In genomic region chr7:24856460-24857120, GRCm38 (mm10) we compare ENCODE assay signal across 29 mouse cellular contexts. TPM values are rescaled to one million over a fixed set of nuclear protein-coding genes. Genes with fewer than 3 reads are reported as not detected.
DNase-seq lines count a peak whose midpoint lies in the region; ATAC-seq and TF ChIP-seq lines count a peak whose summit lies in the region.
"Had no signal": no experiment of that assay in that cellular context is flagged by ENCODE, and none has a peak within 500 bp of the region (broad histone marks: within the 10 kb centered on the region; RNA-seq: fewer than 3 reads in every experiment).

No protein-coding gene starts in this region.

- no peaks in the 10 kb centered on the region for H3K27me3 ChIP-seq in liver, embryonic 11.5 days (replicated peaks; ENCODE audit: control insufficient read depth, insufficient read depth, low read length)
- no peaks in the 10 kb centered on the region for H3K27me3 ChIP-seq in liver, postnatal 0 days (ENCODE audit: insufficient read depth, low read length)
- H3K27me3 ChIP-seq in MEL (ENCODE audit: control insufficient read depth in 1 of 2, insufficient read depth in 2 of 2, low read length in 2 of 2) = peaks cover 0 to 4% of the 10 kb centered on the region in 2 experiments; a peak in 3 of 4 replicates
- H3K27me3 ChIP-seq: embryonic facial prominence, embryonic 12.5 days; neural tube, embryonic 12.5 days had no signal

- no peak overlapping the region for H3K4me3 ChIP-seq in liver, embryonic 11.5 days (ENCODE audit: low read depth, low read length)
- H3K4me3 ChIP-seq in liver, postnatal 0 days (ENCODE audit: low read depth, low read length) = no peak overlapping the region
- H3K4me3 ChIP-seq in MEL (ENCODE audit: control insufficient read depth in 1 of 2, insufficient read depth in 1 of 2, low read depth in 2 of 2, low read length in 2 of 2) = no peak overlapping the region
- H3K4me3 ChIP-seq: embryonic facial prominence, embryonic 12.5 days; erythroblast, embryonic 14.5 days; heart, adult 2 months; neural tube, embryonic 12.5 days had no signal

- WGBS in liver, embryonic 11.5 days = 47% methylated on average over 6 of the region's 6 CpGs
- 50% methylated on average over 6 of the region's 6 CpGs for WGBS in liver, postnatal 0 days (ENCODE audit: insufficient replicate concordance)

- no peak for DNase-seq in liver, embryonic 11.5 days (ENCODE audit: low spot score)
- DNase-seq in liver, postnatal 0 days = no peak
- DNase-seq in MEL (ENCODE audit: low read depth, low spot score) = peak; percentile 56
- DNase-seq in layer of hippocampus, adult 9-10 months (ENCODE audit: low spot score) = no peak
- no peak for DNase-seq in layer of hippocampus, adult 8-10 months (ENCODE audit: low spot score in 2 of 2)
- no peak for DNase-seq in left cerebral cortex, postnatal 10 days (ENCODE audit: extremely low spot score in 1 of 2, low spot score in 2 of 2)
- DNase-seq: adrenal gland, postnatal 25 days; B cell, adult 2 months; cerebellum, adult 18-20 months; gastrocnemius, postnatal 10 days; heart, adult 2 months; heart, postnatal 36 days; kidney, adult 18-20 months; left cerebral cortex, postnatal 4 days; lung, postnatal 14 days; right cerebral cortex, postnatal 14 days; spleen, adult 18-20 months; thymus, adult 18-20 months; thymus, postnatal 4 days had no signal

- TF ChIP-seq CTCF in liver, postnatal 0 days (IDR thresholded peaks at IDR 0.05; ENCODE audit: low read depth) = no peak
- TF ChIP-seq CTCF in MEL (IDR thresholded peaks at IDR 0.05 in 2 of 3, conservative IDR thresholded peaks at IDR 0.05 in 1 of 3; ENCODE audit: control insufficient read depth in 1 of 3, insufficient read depth in 1 of 3, low read depth in 2 of 3, low read length in 3 of 3, poor library complexity in 1 of 3, severe bottlenecking in 1 of 3) = no peak

- no peak overlapping the region for H3K9ac ChIP-seq in liver, embryonic 11.5 days (ENCODE audit: low read depth, low read length)
- no peak overlapping the region for H3K9ac ChIP-seq in liver, postnatal 0 days (replicated peaks)
- no peak overlapping the region for H3K9ac ChIP-seq in MEL (ENCODE audit: control insufficient read depth, low read depth, low read length, poor library complexity, severe bottlenecking)
- H3K9ac ChIP-seq: embryonic facial prominence, embryonic 12.5 days; liver, embryonic 14.5 days; neural tube, embryonic 12.5 days had no signal

- no peaks in the 10 kb centered on the region; the same call in 1 of the 2 replicates for H3K79me2 ChIP-seq in MEL (ENCODE audit: control insufficient read depth, insufficient read depth, low read length, poor library complexity)

- no peak for TF ChIP-seq POLR2A in MEL (IDR thresholded peaks at IDR 0.05; ENCODE audit: control insufficient read depth in 1 of 2, insufficient read depth in 1 of 2, low read depth in 1 of 2, low read length in 2 of 2, poor library complexity in 1 of 2)

- no peak for TF ChIP-seq EP300 in liver, postnatal 0 days (IDR thresholded peaks at IDR 0.05; ENCODE audit: low read depth)
- no peak for TF ChIP-seq EP300 in MEL (IDR thresholded peaks at IDR 0.05; ENCODE audit: low read depth in 1 of 2, low read length in 2 of 2)

- H3K4me2 ChIP-seq in liver, embryonic 11.5 days = no peak overlapping the region
- no peak overlapping the region for H3K4me2 ChIP-seq in liver, postnatal 0 days (ENCODE audit: low read depth, low read length)
- H3K4me2 ChIP-seq: embryonic facial prominence, embryonic 12.5 days; midbrain, embryonic 11.5 days; neural tube, embryonic 12.5 days had no signal

- no peaks in the 10 kb centered on the region for H3K9me3 ChIP-seq in liver, embryonic 11.5 days (ENCODE audit: control insufficient read depth, low read length)
- H3K9me3 ChIP-seq in liver, postnatal 0 days (ENCODE audit: low read length) = no peaks in the 10 kb centered on the region
- no peaks in the 10 kb centered on the region for H3K9me3 ChIP-seq in MEL (replicated peaks; ENCODE audit: insufficient read depth, low read length)
- H3K9me3 ChIP-seq: embryonic facial prominence, embryonic 12.5 days; neural tube, embryonic 12.5 days had no signal

- peaks cover 24% of the 10 kb centered on the region for H3K4me1 ChIP-seq in liver, embryonic 11.5 days (replicated peaks; ENCODE audit: control insufficient read depth, insufficient read depth, low read length)
- peaks cover 35% of the 10 kb centered on the region for H3K4me1 ChIP-seq in liver, postnatal 0 days (ENCODE audit: insufficient read depth)
- peaks cover 2 to 15% of the 10 kb centered on the region in 2 experiments; a peak in 3 of 4 replicates for H3K4me1 ChIP-seq in MEL (ENCODE audit: control insufficient read depth in 1 of 2, insufficient read depth in 2 of 2, low read length in 2 of 2)
- H3K4me1 ChIP-seq: neural tube, embryonic 12.5 days had no signal

- intact Hi-C loops in left cerebral cortex, postnatal 10 days (cut with DNase I) = no loop called here

- TF ChIP-seq RAD21 in MEL (IDR thresholded peaks at IDR 0.05; ENCODE audit: low read depth, low read length) = no peak

- ATAC-seq in liver, embryonic 11.5 days (replicated peaks; ENCODE audit: low FRiP score) = no peak
- ATAC-seq in liver, postnatal 0 days = no peak
- peak; percentile 64 for ATAC-seq in granulocyte monocyte progenitor cell, adult 5-6 weeks (replicated peaks; ENCODE audit: poor library complexity, severe bottlenecking)
- peak; percentile 40 for ATAC-seq in megakaryocyte progenitor cell, adult 5-6 weeks (replicated peaks; ENCODE audit: poor library complexity)

- no peaks in the 10 kb centered on the region for H3K36me3 ChIP-seq in liver, embryonic 11.5 days (ENCODE audit: control insufficient read depth, insufficient read depth, low read length)
- H3K36me3 ChIP-seq in liver, postnatal 0 days (replicated peaks; ENCODE audit: insufficient read depth, low read length) = no peaks in the 10 kb centered on the region
- peaks cover 0 to 9% of the 10 kb centered on the region in 2 experiments; a peak in 2 of 4 replicates for H3K36me3 ChIP-seq in MEL (ENCODE audit: control insufficient read depth in 1 of 2, insufficient read depth in 2 of 2, low read length in 2 of 2)
- H3K36me3 ChIP-seq: embryonic facial prominence, embryonic 12.5 days; neural tube, embryonic 12.5 days had no signal

- 0 out of 2 replicates have a peak overlapping the region, but pooled peaks have one; percentile 23 for H3K27ac ChIP-seq in liver, embryonic 11.5 days (ENCODE audit: low read depth, low read length)
- no peak overlapping the region for H3K27ac ChIP-seq in liver, postnatal 0 days (ENCODE audit: low read depth)
- H3K27ac ChIP-seq in MEL (ENCODE audit: control insufficient read depth, low read depth, low read length) = no peak overlapping the region
- H3K27ac ChIP-seq: embryonic facial prominence, embryonic 12.5 days; heart, adult 2 months; kidney, postnatal 0 days; neural tube, embryonic 12.5 days had no signal

RNA-seq across cellular contexts. Expression of gene Gm9844, which starts 5.4 kb away (rescaled TPM):
- polyA plus RNA-seq in liver, embryonic 11.5 days (2014; fragmentation: Nextera tagmentation; extraction: Ambion mirVana) = 5.0 and 5.8 TPM in 2 replicates
- polyA plus RNA-seq in liver, postnatal 0 days (2015; fragmentation: Nextera tagmentation; extraction: Ambion mirVana) = 1.6 and 2.7 TPM in 2 replicates
- total RNA-seq in MEL (2012; rRNA removed) = 0.54 TPM in 1 of 2 replicates, not detected in the other
- polyA plus RNA-seq in MEL (2012; ENCODE audit: insufficient read depth in 1 of 2, insufficient read length in 2 of 2, low read depth in 1 of 2, low replicate concordance in 2 of 2, missing spikeins in 1 of 2) = under 1 TPM in 1 of 2 experiments, not detected in 1; 0.95 TPM
- total RNA-seq in granulocyte monocyte progenitor cell, adult 5-6 weeks (2014; fragmentation: Nextera tagmentation) = 3.2 and 7.1 TPM in 2 replicates
- 3.6 and 12.8 TPM in 2 replicates for total RNA-seq in granulocyte monocyte progenitor cell, adult 5-6 weeks (2017)
- 1.2 and 1.5 TPM in 2 replicates for total RNA-seq in megakaryocyte progenitor cell, adult 5-6 weeks (2015)
- total RNA-seq in megakaryocyte progenitor cell, adult 5-6 weeks (2017) = 6.0 and 6.6 TPM in 2 replicates
- total RNA-seq in layer of hippocampus, adult 8-10 months (2022) = not detected
- 1 to 10 TPM in 1 of 2 experiments, not detected in 1; 3.8 TPM for total RNA-seq in left cerebral cortex, postnatal 10 days (2021)
- total RNA-seq: heart, adult 2 months; heart, postnatal 36 days had no signal

RNA-seq across cellular contexts. Expression of gene Lypd4, which starts 13.2 kb away (rescaled TPM):
- polyA plus RNA-seq in liver, embryonic 11.5 days (2014; fragmentation: Nextera tagmentation; extraction: Ambion mirVana) = not detected in 2 replicates
- not detected in 2 replicates for polyA plus RNA-seq in liver, postnatal 0 days (2015; fragmentation: Nextera tagmentation; extraction: Ambion mirVana)
- total RNA-seq in MEL (2012; rRNA removed) = not detected in 2 replicates
- not detected for polyA plus RNA-seq in MEL (2012; ENCODE audit: insufficient read depth in 1 of 2, insufficient read length in 2 of 2, low read depth in 1 of 2, low replicate concordance in 2 of 2, missing spikeins in 1 of 2)
- total RNA-seq in granulocyte monocyte progenitor cell, adult 5-6 weeks (2014; fragmentation: Nextera tagmentation) = not detected in 2 replicates
- not detected in 2 replicates for total RNA-seq in granulocyte monocyte progenitor cell, adult 5-6 weeks (2017)
- not detected in 2 replicates for total RNA-seq in megakaryocyte progenitor cell, adult 5-6 weeks (2015)
- total RNA-seq in megakaryocyte progenitor cell, adult 5-6 weeks (2017) = not detected in 2 replicates
- not detected for total RNA-seq in layer of hippocampus, adult 8-10 months (2022)
- total RNA-seq in left cerebral cortex, postnatal 10 days (2021) = not detected
- total RNA-seq: adrenal gland, postnatal 25 days; gastrocnemius, postnatal 10 days; heart, adult 2 months; heart, postnatal 36 days; left cerebral cortex, postnatal 4 days; monocyte, adult 5-6 weeks had no signal
- polyA plus RNA-seq: embryonic facial prominence, embryonic 12.5 days; erythroblast, embryonic 14.5 days; heart, embryonic 14.5 days; kidney, postnatal 0 days; liver, embryonic 14.5 days; midbrain, embryonic 11.5 days; neural tube, embryonic 12.5 days had no signal

RNA-seq across cellular contexts. Expression of gene Dmrtc2, which starts 13.3 kb away (rescaled TPM):
- not detected in 2 replicates for polyA plus RNA-seq in liver, embryonic 11.5 days (2014; fragmentation: Nextera tagmentation; extraction: Ambion mirVana)
- not detected in 2 replicates for polyA plus RNA-seq in liver, postnatal 0 days (2015; fragmentation: Nextera tagmentation; extraction: Ambion mirVana)
- total RNA-seq in MEL (2012; rRNA removed) = not detected in 2 replicates
- polyA plus RNA-seq in MEL (2012; ENCODE audit: insufficient read depth in 1 of 2, insufficient read length in 2 of 2, low read depth in 1 of 2, low replicate concordance in 2 of 2, missing spikeins in 1 of 2) = not detected
- not detected in 2 replicates for total RNA-seq in granulocyte monocyte progenitor cell, adult 5-6 weeks (2014; fragmentation: Nextera tagmentation)
- total RNA-seq in granulocyte monocyte progenitor cell, adult 5-6 weeks (2017) = not detected in 2 replicates
- not detected in 2 replicates for total RNA-seq in megakaryocyte progenitor cell, adult 5-6 weeks (2015)
- not detected in 2 replicates for total RNA-seq in megakaryocyte progenitor cell, adult 5-6 weeks (2017)
- total RNA-seq in layer of hippocampus, adult 8-10 months (2022) = not detected
- not detected for total RNA-seq in left cerebral cortex, postnatal 10 days (2021)
- total RNA-seq: adrenal gland, postnatal 25 days; gastrocnemius, postnatal 10 days; heart, adult 2 months; heart, postnatal 36 days; left cerebral cortex, postnatal 4 days; monocyte, adult 5-6 weeks had no signal
- polyA plus RNA-seq: embryonic facial prominence, embryonic 12.5 days; erythroblast, embryonic 14.5 days; heart, adult 2 months; heart, embryonic 14.5 days; liver, embryonic 14.5 days; midbrain, embryonic 11.5 days; neural tube, embryonic 12.5 days had no signal

RNA-seq across cellular contexts. Expression of gene Rps19, which starts 27.6 kb away (rescaled TPM):
- 2,415 and 2,620 TPM in 2 replicates for polyA plus RNA-seq in liver, embryonic 11.5 days (2014; fragmentation: Nextera tagmentation; extraction: Ambion mirVana)
- polyA plus RNA-seq in liver, postnatal 0 days (2015; fragmentation: Nextera tagmentation; extraction: Ambion mirVana) = 1,140 and 1,164 TPM in 2 replicates
- total RNA-seq in MEL (2012; rRNA removed) = 3,168 and 3,580 TPM in 2 replicates
- 1,000 to 10,000 TPM in 1 of 2 experiments, not detected in 1; 2,454 TPM for polyA plus RNA-seq in MEL (2012; ENCODE audit: insufficient read depth in 1 of 2, insufficient read length in 2 of 2, low read depth in 1 of 2, low replicate concordance in 2 of 2, missing spikeins in 1 of 2)
- 4,360 and 4,453 TPM in 2 replicates for total RNA-seq in granulocyte monocyte progenitor cell, adult 5-6 weeks (2014; fragmentation: Nextera tagmentation)
- 1,417 and 1,663 TPM in 2 replicates for total RNA-seq in granulocyte monocyte progenitor cell, adult 5-6 weeks (2017)
- total RNA-seq in megakaryocyte progenitor cell, adult 5-6 weeks (2015) = 2,965 and 3,011 TPM in 2 replicates
- 1,012 and 1,228 TPM in 2 replicates for total RNA-seq in megakaryocyte progenitor cell, adult 5-6 weeks (2017)
- 100 to 1,000 TPM; 518 to 648 (median 579) TPM for total RNA-seq in layer of hippocampus, adult 8-10 months (2022)
- 100 to 1,000 TPM; 577 to 615 TPM for total RNA-seq in left cerebral cortex, postnatal 10 days (2021)

RNA-seq across cellular contexts. Expression of gene Cd79a, which starts 40.6 kb away (rescaled TPM):
- polyA plus RNA-seq in liver, embryonic 11.5 days (2014; fragmentation: Nextera tagmentation; extraction: Ambion mirVana) = 0.12 TPM in 1 of 2 replicates, not detected in the other
- polyA plus RNA-seq in liver, postnatal 0 days (2015; fragmentation: Nextera tagmentation; extraction: Ambion mirVana) = 32.0 and 34.0 TPM in 2 replicates
- 0.13 and 0.23 TPM in 2 replicates for total RNA-seq in MEL (2012; rRNA removed)
- polyA plus RNA-seq in MEL (2012; ENCODE audit: insufficient read depth in 1 of 2, insufficient read length in 2 of 2, low read depth in 1 of 2, low replicate concordance in 2 of 2, missing spikeins in 1 of 2) = under 1 TPM in 1 of 2 experiments, not detected in 1; 0.61 TPM
- not detected in 2 replicates for total RNA-seq in granulocyte monocyte progenitor cell, adult 5-6 weeks (2014; fragmentation: Nextera tagmentation)
- total RNA-seq in granulocyte monocyte progenitor cell, adult 5-6 weeks (2017) = not detected in 2 replicates
- total RNA-seq in megakaryocyte progenitor cell, adult 5-6 weeks (2015) = 0.34 and 0.35 TPM in 2 replicates
- total RNA-seq in megakaryocyte progenitor cell, adult 5-6 weeks (2017) = 0.08 and 0.78 TPM in 2 replicates
- under 1 TPM in 2 of 4 experiments, not detected in 2; 0.30 to 0.58 TPM for total RNA-seq in layer of hippocampus, adult 8-10 months (2022)
- total RNA-seq in left cerebral cortex, postnatal 10 days (2021) = under 1 TPM; 0.30 TPM
- polyA plus RNA-seq: heart, embryonic 14.5 days had no signal

Comparison
In these comparisons a context has a peak if more than half of its experiments do, and no peak if none do; other contexts are left out.
1. ATAC-seq: peak in granulocyte monocyte progenitor cell, adult 5-6 weeks (single experiment) and megakaryocyte progenitor cell, adult 5-6 weeks (single experiment); none in liver, embryonic 11.5 days (single experiment) and liver, postnatal 0 days (single experiment).